Mouse (Mus musculus): ENCODE measurements around the gene Pcbp2. TPM values are rescaled to one million over a fixed set of nuclear protein-coding genes. Genes with fewer than 3 reads are reported as not detected.
A peak's percentile ranks its signal among the peaks of the same experiment; 100 is the strongest.

Pcbp2 gene
- polyA plus RNA-seq, 1 experiment from 2014 or later: 90.7 TPM

- no peak for ATAC-seq (ENCODE audit: low FRiP score, low TSS enrichment)
- peak overlapping the region; percentile 83 for H3K27ac ChIP-seq (replicated peaks)
- TF ChIP-seq CTCF (IDR thresholded peaks at IDR 0.05; ENCODE audit: low read depth) (no peak), EP300 (optimal IDR thresholded peaks at IDR 0.05) (no peak)
Measured at GRCm38 (mm10) chr15:102459381-102459780, 11.0 kb upstream of the Pcbp2 start.

GRCm38 (mm10) chr15:102459847-102460246, 10.5 kb upstream of the Pcbp2 start:
- Histone ChIP-seq H3K4me2 (replicated peaks; ENCODE audit: low read depth) (peak overlapping the region; percentile 62), H3K36me3 (ENCODE audit: control insufficient read depth, insufficient read depth, low read length) (no peaks in the 10 kb centered on the region), H3K9me3 (ENCODE audit: control insufficient read depth, low read length) (no peaks in the 10 kb centered on the region), H3K9ac (ENCODE audit: low read length) (peak overlapping the region; percentile 36), H3K27ac (replicated peaks) (peak overlapping the region; percentile 83), H3K27me3 (ENCODE audit: control insufficient read depth, insufficient read depth, low read length) (no peaks in the 10 kb centered on the region), H3K4me3 (ENCODE audit: low read depth, low read length) (peak overlapping the region; percentile 43), H3K4me1 (replicated peaks; ENCODE audit: control insufficient read depth, insufficient read depth) (no peaks in the 10 kb centered on the region)
- DNase-seq (ENCODE audit: low spot score) (peak; percentile 59), ATAC-seq (ENCODE audit: low FRiP score, low TSS enrichment) (0 out of 2 replicates have a peak, but pooled peaks have one; percentile 13)
- TF ChIP-seq EP300 (optimal IDR thresholded peaks at IDR 0.05): no peak
- TF ChIP-seq CTCF (IDR thresholded peaks at IDR 0.05; ENCODE audit: low read depth): no peak
- 33% methylated on average over 5 of the region's 5 CpGs for WGBS

More at GRCm38 (mm10) chr15:102459381-102459780, 11.0 kb upstream of the Pcbp2 start:
- Histone ChIP-seq H3K27me3 (ENCODE audit: control insufficient read depth, insufficient read depth, low read length) (no peaks in the 10 kb centered on the region), H3K4me3 (ENCODE audit: low read depth, low read length) (peak overlapping the region; percentile 43), H3K4me2 (replicated peaks; ENCODE audit: low read depth) (peak overlapping the region; percentile 62), H3K9me3 (ENCODE audit: control insufficient read depth, low read length) (no peaks in the 10 kb centered on the region), H3K4me1 (replicated peaks; ENCODE audit: control insufficient read depth, insufficient read depth) (no peaks in the 10 kb centered on the region), H3K9ac (ENCODE audit: low read length) (peak overlapping the region; percentile 56), H3K36me3 (ENCODE audit: control insufficient read depth, insufficient read depth, low read length) (no peaks in the 10 kb centered on the region)
- WGBS: 23% methylated on average over 6 of the region's 6 CpGs
- peak; percentile 22 for DNase-seq (ENCODE audit: low spot score)

GRCm38 (mm10) chr15:102460409-102460808, 9.9 kb upstream of the Pcbp2 start:
- peak overlapping the region; percentile 62 for H3K4me2 ChIP-seq (replicated peaks; ENCODE audit: low read depth)
- H3K4me1 ChIP-seq (replicated peaks; ENCODE audit: control insufficient read depth, insufficient read depth): no peaks in the 10 kb centered on the region
- H3K9me3 ChIP-seq (ENCODE audit: control insufficient read depth, low read length): no peaks in the 10 kb centered on the region
- 71% methylated on average over 12 of the region's 12 CpGs for WGBS
- TF ChIP-seq EP300 (optimal IDR thresholded peaks at IDR 0.05) (no peak), CTCF (IDR thresholded peaks at IDR 0.05; ENCODE audit: low read depth) (no peak)
- no peaks in the 10 kb centered on the region for H3K27me3 ChIP-seq (ENCODE audit: control insufficient read depth, insufficient read depth, low read length)
- DNase-seq (ENCODE audit: low spot score) (peak; percentile 20), ATAC-seq (ENCODE audit: low FRiP score, low TSS enrichment) (no peak)
- peak overlapping the region; percentile 36 for H3K9ac ChIP-seq (ENCODE audit: low read length)
- H3K36me3 ChIP-seq (ENCODE audit: control insufficient read depth, insufficient read depth, low read length): no peaks in the 10 kb centered on the region
- peak overlapping the region; percentile 43 for H3K4me3 ChIP-seq (ENCODE audit: low read depth, low read length)
- peak overlapping the region; percentile 83 for H3K27ac ChIP-seq (replicated peaks)

- ATAC-seq (ENCODE audit: low FRiP score, low TSS enrichment) (peak; percentile 61), DNase-seq (ENCODE audit: low spot score) (no peak)
- TF ChIP-seq EP300 (optimal IDR thresholded peaks at IDR 0.05) (no peak), CTCF (IDR thresholded peaks at IDR 0.05; ENCODE audit: low read depth) (no peak)
- no peaks in the 10 kb centered on the region for H3K27me3 ChIP-seq (ENCODE audit: control insufficient read depth, insufficient read depth, low read length)
- no peaks in the 10 kb centered on the region for H3K4me1 ChIP-seq (replicated peaks; ENCODE audit: control insufficient read depth, insufficient read depth)
- peak overlapping the region; percentile 25 for H3K4me2 ChIP-seq (replicated peaks; ENCODE audit: low read depth)
- H3K27ac ChIP-seq (replicated peaks): peak overlapping the region; percentile 83
- no peaks in the 10 kb centered on the region for H3K36me3 ChIP-seq (ENCODE audit: control insufficient read depth, insufficient read depth, low read length)
- H3K9me3 ChIP-seq (ENCODE audit: control insufficient read depth, low read length): no peaks in the 10 kb centered on the region
- 43% methylated on average over 4 of the region's 4 CpGs for WGBS
- H3K4me3 ChIP-seq (ENCODE audit: low read depth, low read length): no peak overlapping the region
- H3K9ac ChIP-seq (ENCODE audit: low read length): no peak overlapping the region
Measured at GRCm38 (mm10) chr15:102460971-102461370, 9.4 kb upstream of the Pcbp2 start.

- H3K27ac ChIP-seq (replicated peaks): peak overlapping the region; percentile 83
- DNase-seq (ENCODE audit: low spot score) (peak; percentile 71), ATAC-seq (ENCODE audit: low FRiP score, low TSS enrichment) (peak; percentile 28)
- peak; percentile 49 for TF ChIP-seq CTCF (IDR thresholded peaks at IDR 0.05; ENCODE audit: low read depth)
- no peak for TF ChIP-seq EP300 (optimal IDR thresholded peaks at IDR 0.05)
- peak overlapping the region; percentile 25 for H3K4me2 ChIP-seq (replicated peaks; ENCODE audit: low read depth)
- no peaks in the 10 kb centered on the region for H3K9me3 ChIP-seq (ENCODE audit: control insufficient read depth, low read length)
- 70% methylated on average over 9 of the region's 9 CpGs for WGBS
- H3K9ac ChIP-seq (ENCODE audit: low read length): no peak overlapping the region
- H3K27me3 ChIP-seq (ENCODE audit: control insufficient read depth, insufficient read depth, low read length): no peaks in the 10 kb centered on the region
- H3K4me3 ChIP-seq (ENCODE audit: low read depth, low read length): no peak overlapping the region
- H3K36me3 ChIP-seq (ENCODE audit: control insufficient read depth, insufficient read depth, low read length): no peaks in the 10 kb centered on the region
- no peaks in the 10 kb centered on the region for H3K4me1 ChIP-seq (replicated peaks; ENCODE audit: control insufficient read depth, insufficient read depth)
Measured at GRCm38 (mm10) chr15:102461430-102462075, 8.8 kb upstream of the Pcbp2 start.

GRCm38 (mm10) chr15:102463666-102464065, 6.7 kb upstream of the Pcbp2 start:
- H3K9ac ChIP-seq (ENCODE audit: low read length): no peak overlapping the region
- ATAC-seq (ENCODE audit: low FRiP score, low TSS enrichment) (no peak), DNase-seq (ENCODE audit: low spot score) (no peak)
- no peak overlapping the region for H3K4me3 ChIP-seq (ENCODE audit: low read depth, low read length)
- TF ChIP-seq EP300 (optimal IDR thresholded peaks at IDR 0.05) (no peak), CTCF (IDR thresholded peaks at IDR 0.05; ENCODE audit: low read depth) (peak; percentile 68)
- H3K9me3 ChIP-seq (ENCODE audit: control insufficient read depth, low read length): no peaks in the 10 kb centered on the region
- no peak overlapping the region for H3K27ac ChIP-seq (replicated peaks)
- no peak overlapping the region for H3K4me2 ChIP-seq (replicated peaks; ENCODE audit: low read depth)
- H3K4me1 ChIP-seq (replicated peaks; ENCODE audit: control insufficient read depth, insufficient read depth): no peaks in the 10 kb centered on the region
- no peaks in the 10 kb centered on the region for H3K27me3 ChIP-seq (ENCODE audit: control insufficient read depth, insufficient read depth, low read length)
- no peaks in the 10 kb centered on the region for H3K36me3 ChIP-seq (ENCODE audit: control insufficient read depth, insufficient read depth, low read length)
